Mouse (Mus musculus) midbrain, embryonic 11.5 days (tissue): ENCODE measurements at regions not wholly inside any gene's neighbourhood (a gene's known extent, or its start where the extent isn't known, plus 50 kb on each side); places are given as distances from the start of the nearest gene placed in this dataset.
"Not testable (repeated sequence)": the region's sequence is repeated elsewhere in the genome, so short reads cannot be mapped to it uniquely, and the experiment has no call there.

Experiments used
- ATAC-seq: fragments of 200-750 bp; cut with Nextera tagmentation; 2 replicates; pipeline ENCODE4 v1.8.0; 2017; ENCODE audit warnings: moderate TSS enrichment, moderate library complexity; ENCODE audit not compliant: low FRiP score
- DNase-seq: peaks from one replicate; pipeline ENCODE4 v3.0.0; 2015; ENCODE audit warnings: low spot score; ENCODE audit errors: missing footprints
- H3K27ac ChIP-seq: fragments of 300-500 bp; sonication (generic); 2 replicates; pipeline ENCODE4 v1.5.1; 2014; ENCODE audit warnings: low read depth, low read length
- H3K27me3 ChIP-seq: fragments of 300-500 bp; sonication (generic); 2 replicates; pipeline ENCODE4 v1.6.1; 2014; ENCODE audit warnings: mild to moderate bottlenecking, low read length, moderate library complexity, mixed read lengths; ENCODE audit not compliant: control insufficient read depth, insufficient read depth
- H3K36me3 ChIP-seq: fragments of 300-500 bp; sonication (generic); 2 replicates; pipeline ENCODE4 v1.6.1; 2014; ENCODE audit warnings: mild to moderate bottlenecking, low read length, moderate library complexity, mixed read lengths; ENCODE audit not compliant: control insufficient read depth, insufficient read depth
- H3K4me1 ChIP-seq: fragments of 300-500 bp; sonication (generic); 2 replicates; pipeline ENCODE4 v1.6.1; 2014; ENCODE audit warnings: low read length; ENCODE audit not compliant: control insufficient read depth, insufficient read depth
- H3K4me2 ChIP-seq: fragments of 300-500 bp; sonication (generic); 2 replicates; pipeline ENCODE4 v1.6.1; 2014; ENCODE audit warnings: mild to moderate bottlenecking, moderate library complexity
- H3K4me3 ChIP-seq: fragments of 300-500 bp; sonication (generic); 2 replicates; pipeline ENCODE4 v1.5.1; 2014; ENCODE audit warnings: low read depth, low read length
- H3K9ac ChIP-seq: fragments of 300-500 bp; sonication (generic); 2 replicates; pipeline ENCODE4 v1.6.1; 2014; ENCODE audit warnings: low read length
- H3K9me3 ChIP-seq: fragments of 300-500 bp; sonication (generic); 2 replicates; pipeline ENCODE4 v1.6.1; 2016; ENCODE audit warnings: low read length; ENCODE audit not compliant: control insufficient read depth
- WGBS: fragments of 180-500 bp; shearing (Covaris S2); extraction: QIAGEN DNeasy Blood & Tissue Kit; methylation state at CpG from one replicate; pipeline ENCODE4 v1.1.7; 2014; 5-methylcytosine and 5-hydroxymethylcytosine counted together

- not testable (repeated sequence) for DNase-seq, H3K27ac ChIP-seq, H3K9me3 ChIP-seq, H3K4me2 ChIP-seq, H3K27me3 ChIP-seq, ATAC-seq, H3K36me3 ChIP-seq, H3K9ac ChIP-seq, H3K4me1 ChIP-seq, H3K4me3 ChIP-seq
- WGBS: 96% methylated on average over 2 of the region's 2 CpGs
These were observed 85.3 kb upstream of the Zfp637 start for GRCm38 (mm10) chr6:117755682-117756081.

GRCm38 (mm10) chr6:117756176-117756575, 84.8 kb upstream of the Zfp637 start:
- no peaks in the 10 kb centered on the region for H3K9me3 ChIP-seq
- no peaks in the 10 kb centered on the region for H3K27me3 ChIP-seq
- no peak overlapping the region for H3K4me3 ChIP-seq
- ATAC-seq: no peak
- DNase-seq: no peak
- no peak overlapping the region for H3K27ac ChIP-seq
- no peak overlapping the region for H3K9ac ChIP-seq
- no peak overlapping the region for H3K4me2 ChIP-seq
- WGBS: 74% methylated on average over 9 of the region's 9 CpGs
- H3K36me3 ChIP-seq: no peaks in the 10 kb centered on the region
- H3K4me1 ChIP-seq: no peaks in the 10 kb centered on the region

GRCm38 (mm10) chr6:117758516-117758915, 82.5 kb upstream of the Zfp637 start:
- H3K4me2 ChIP-seq, H3K9ac ChIP-seq, H3K4me3 ChIP-seq, ATAC-seq, H3K4me1 ChIP-seq, H3K27ac ChIP-seq, H3K27me3 ChIP-seq, H3K9me3 ChIP-seq, H3K36me3 ChIP-seq: not testable (repeated sequence)
- DNase-seq: peak; percentile 91
- 18% methylated on average over 6 of the region's 6 CpGs for WGBS

GRCm38 (mm10) chr6:117771506-117771905, 69.5 kb upstream of the Zfp637 start:
- no peaks in the 10 kb centered on the region for H3K27me3 ChIP-seq
- no peak for ATAC-seq
- H3K36me3 ChIP-seq: no peaks in the 10 kb centered on the region
- no peaks in the 10 kb centered on the region for H3K9me3 ChIP-seq
- no peak overlapping the region for H3K27ac ChIP-seq
- 85% methylated on average over 7 of the region's 7 CpGs for WGBS
- no peak overlapping the region for H3K4me2 ChIP-seq
- no peaks in the 10 kb centered on the region for H3K4me1 ChIP-seq
- no peak overlapping the region for H3K9ac ChIP-seq
- no peak overlapping the region for H3K4me3 ChIP-seq
- DNase-seq: no peak

GRCm38 (mm10) chr6:117772396-117772795, 68.6 kb upstream of the Zfp637 start:
- H3K36me3 ChIP-seq: no peaks in the 10 kb centered on the region
- no peaks in the 10 kb centered on the region for H3K27me3 ChIP-seq
- H3K9me3 ChIP-seq: no peaks in the 10 kb centered on the region
- H3K9ac ChIP-seq: no peak overlapping the region
- no peak overlapping the region for H3K4me3 ChIP-seq
- no peak overlapping the region for H3K27ac ChIP-seq
- no peak overlapping the region for H3K4me2 ChIP-seq
- no peaks in the 10 kb centered on the region for H3K4me1 ChIP-seq
- no peak for DNase-seq
- no peak for ATAC-seq

- H3K27me3 ChIP-seq: no peaks in the 10 kb centered on the region
- no peaks in the 10 kb centered on the region for H3K36me3 ChIP-seq
- no peaks in the 10 kb centered on the region for H3K9me3 ChIP-seq
- DNase-seq: no peak
- H3K4me1 ChIP-seq: no peaks in the 10 kb centered on the region
- H3K27ac ChIP-seq: no peak overlapping the region
- no peak for ATAC-seq
- H3K4me3 ChIP-seq: no peak overlapping the region
- H3K9ac ChIP-seq: no peak overlapping the region
- no peak overlapping the region for H3K4me2 ChIP-seq
- 86% methylated on average over 11 of the region's 11 CpGs for WGBS
These were observed 65.5 kb upstream of the Zfp637 start for GRCm38 (mm10) chr6:117775304-117776050.

GRCm38 (mm10) chr6:117778027-117778426, 63.0 kb upstream of the Zfp637 start:
- ATAC-seq (no peak), DNase-seq (no peak)
- no peak overlapping the region for H3K27ac ChIP-seq
- no peak overlapping the region for H3K4me2 ChIP-seq
- no peak overlapping the region for H3K4me3 ChIP-seq
- no peaks in the 10 kb centered on the region for H3K9me3 ChIP-seq
- no peaks in the 10 kb centered on the region for H3K4me1 ChIP-seq
- no peak overlapping the region for H3K9ac ChIP-seq
- 83% methylated on average over 2 of the region's 2 CpGs for WGBS
- H3K36me3 ChIP-seq: no peaks in the 10 kb centered on the region
- no peaks in the 10 kb centered on the region for H3K27me3 ChIP-seq

GRCm38 (mm10) chr6:117778481-117778880, 62.5 kb upstream of the Zfp637 start:
- H3K4me3 ChIP-seq: no peak overlapping the region
- H3K27ac ChIP-seq: no peak overlapping the region
- H3K36me3 ChIP-seq: no peaks in the 10 kb centered on the region
- no peak for ATAC-seq
- no peak overlapping the region for H3K4me2 ChIP-seq
- H3K9ac ChIP-seq: no peak overlapping the region
- WGBS: 85% methylated on average over 8 of the region's 8 CpGs
- H3K9me3 ChIP-seq: no peaks in the 10 kb centered on the region
- H3K27me3 ChIP-seq: no peaks in the 10 kb centered on the region
- H3K4me1 ChIP-seq: no peaks in the 10 kb centered on the region
- no peak for DNase-seq

GRCm38 (mm10) chr6:117779020-117779419, 62.0 kb upstream of the Zfp637 start:
- no peak overlapping the region for H3K9ac ChIP-seq
- H3K36me3 ChIP-seq: no peaks in the 10 kb centered on the region
- 84% methylated on average over 7 of the region's 7 CpGs for WGBS
- ATAC-seq: no peak
- no peak overlapping the region for H3K4me2 ChIP-seq
- no peaks in the 10 kb centered on the region for H3K9me3 ChIP-seq
- no peak overlapping the region for H3K27ac ChIP-seq
- H3K4me3 ChIP-seq: no peak overlapping the region
- no peaks in the 10 kb centered on the region for H3K27me3 ChIP-seq
- no peak for DNase-seq
- no peaks in the 10 kb centered on the region for H3K4me1 ChIP-seq
